Mouse (Mus musculus) heart, embryonic 12.5 days (tissue): ENCODE measurements around the gene Pias1. TPM values are rescaled to one million over a fixed set of nuclear protein-coding genes. Genes with fewer than 3 reads are reported as not detected.

Experiments used
- ATAC-seq: fragments of 200-750 bp; cut with Nextera tagmentation; 2 replicates; pipeline ENCODE4 v1.8.0; 2017; ENCODE audit warnings: moderate TSS enrichment, moderate library complexity; ENCODE audit not compliant: insufficient number of reproducible peaks, low FRiP score
- H3K27ac ChIP-seq: fragments of 300-500 bp; sonication (generic); 2 replicates; pipeline ENCODE4 v1.5.1; 2016; ENCODE audit warnings: mild to moderate bottlenecking, moderate library complexity; ENCODE audit not compliant: poor library complexity, severe bottlenecking
- H3K27me3 ChIP-seq: fragments of 300-500 bp; sonication (generic); replicated peaks from 2 replicates; pipeline ENCODE4 v1.6.1; 2016; ENCODE audit warnings: mild to moderate bottlenecking, moderate library complexity
- H3K36me3 ChIP-seq: fragments of 300-500 bp; sonication (generic); 2 replicates; pipeline ENCODE4 v1.6.1; 2016; ENCODE audit warnings: mild to moderate bottlenecking, moderate library complexity
- H3K4me1 ChIP-seq: fragments of 300-500 bp; sonication (generic); replicated peaks from 2 replicates; pipeline ENCODE4 v1.6.1; 2016; ENCODE audit warnings: mild to moderate bottlenecking
- H3K4me2 ChIP-seq: fragments of 300-500 bp; sonication (generic); 2 replicates; pipeline ENCODE4 v1.6.1; 2016; ENCODE audit warnings: mild to moderate bottlenecking, moderate library complexity
- H3K4me3 ChIP-seq: fragments of 300-500 bp; sonication (generic); 2 replicates; pipeline ENCODE4 v1.5.1; 2016; ENCODE audit warnings: mild to moderate bottlenecking
- H3K9ac ChIP-seq: fragments of 300-500 bp; sonication (generic); 2 replicates; pipeline ENCODE4 v1.6.1; 2016; ENCODE audit warnings: mild to moderate bottlenecking, moderate library complexity
- H3K9me3 ChIP-seq: fragments of 300-500 bp; sonication (generic); replicated peaks from 2 replicates; pipeline ENCODE4 v1.6.1; 2016; ENCODE audit warnings: mild to moderate bottlenecking, moderate library complexity
- WGBS: fragments of 180-500 bp; shearing (Covaris S2); methylation state at CpG from one replicate; pipeline ENCODE4 v1.1.7; 2016; 5-methylcytosine and 5-hydroxymethylcytosine counted together
- polyA plus RNA-seq: library from polyadenylated mRNA; unstranded; fragments of >200 nt; fragmentation: Nextera tagmentation; extraction: Ambion mirVana; gene quantifications from 2 replicates; pipeline ENCODE4 v1.2.1, GENCODE M21; 2016

Gene Pias1
- polyA plus RNA-seq: 42.9 TPM in 2 replicates

- H3K27ac ChIP-seq: no peak within 1 kb of the TSS
- no peaks in the 10 kb centered on the region for H3K9me3 ChIP-seq
- H3K4me1 ChIP-seq: no peaks in the 10 kb centered on the region
- ATAC-seq: no peak
- H3K27me3 ChIP-seq: no peaks in the 10 kb centered on the region
- no peak within 1 kb of the TSS for H3K4me3 ChIP-seq
- 74% methylated on average over 5 of the region's 5 CpGs for WGBS
- no peak within 1 kb of the TSS for H3K9ac ChIP-seq
- no peak within 1 kb of the TSS for H3K4me2 ChIP-seq
- no peaks in the 10 kb centered on the region for H3K36me3 ChIP-seq
Measured at GRCm38 (mm10) chr9:62987824-62988223, at the start of gene Pias1. Gene Pias1, minus strand, starts transcription at chr9:62987924.

- ATAC-seq: no peak
- no peaks in the 10 kb centered on the region for H3K9me3 ChIP-seq
- 82% methylated on average over 2 of the region's 2 CpGs for WGBS
- no peaks in the 10 kb centered on the region for H3K27me3 ChIP-seq
- no peak overlapping the region for H3K4me2 ChIP-seq
- H3K36me3 ChIP-seq: no peaks in the 10 kb centered on the region
- H3K4me3 ChIP-seq: no peak overlapping the region
- no peak overlapping the region for H3K9ac ChIP-seq
- H3K27ac ChIP-seq: no peak overlapping the region
- H3K4me1 ChIP-seq: no peaks in the 10 kb centered on the region
Measured at GRCm38 (mm10) chr9:63035431-63035830, 47.7 kb upstream of the Pias1 start.

- H3K4me1 ChIP-seq: no peaks in the 10 kb centered on the region
- no peak for ATAC-seq
- WGBS: 68% methylated on average over 13 of the region's 13 CpGs
- H3K27me3 ChIP-seq: no peaks in the 10 kb centered on the region
- no peaks in the 10 kb centered on the region for H3K9me3 ChIP-seq
- no peaks in the 10 kb centered on the region for H3K36me3 ChIP-seq
- H3K4me3 ChIP-seq: no peak overlapping the region
- H3K9ac ChIP-seq: no peak overlapping the region
- no peak overlapping the region for H3K27ac ChIP-seq
- no peak overlapping the region for H3K4me2 ChIP-seq
Measured at GRCm38 (mm10) chr9:63031011-63031782, 43.5 kb upstream of the Pias1 start.

- H3K36me3 ChIP-seq: no peaks in the 10 kb centered on the region
- 76% methylated on average over 1 of the region's 1 CpGs for WGBS
Measured at GRCm38 (mm10) chr9:63022486-63022885, 34.8 kb upstream of the Pias1 start.

DNA sequence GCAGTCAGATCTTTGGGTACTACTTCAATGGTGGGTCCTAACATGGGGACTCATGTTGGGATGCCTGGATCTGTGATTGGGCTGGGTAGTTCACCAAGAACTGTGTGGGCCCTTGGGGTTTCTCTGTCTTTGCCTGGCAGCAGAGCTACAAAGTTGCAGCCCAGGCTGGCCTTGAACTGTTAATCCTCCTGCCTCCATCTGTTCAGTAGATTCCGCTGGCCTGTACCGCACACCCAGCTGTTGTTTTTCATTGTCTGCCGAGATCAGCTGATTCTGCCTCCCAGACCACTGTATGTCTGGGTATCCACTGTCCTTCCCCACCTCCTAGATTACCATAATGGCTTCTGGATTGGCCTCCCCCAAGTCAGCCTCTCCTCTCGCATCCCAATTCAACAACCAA lies 19.6 kb upstream of the Pias1 start:
- peaks cover 3% of the 10 kb centered on the region; the same call in 1 of the 2 replicates for H3K9me3 ChIP-seq
- no peak for ATAC-seq
- WGBS: 83% methylated on average over 4 of the region's 4 CpGs
- H3K4me1 ChIP-seq: no peaks in the 10 kb centered on the region
- H3K4me2 ChIP-seq: no peak overlapping the region
- H3K36me3 ChIP-seq: no peaks in the 10 kb centered on the region
- H3K27me3 ChIP-seq: no peaks in the 10 kb centered on the region
- H3K4me3 ChIP-seq: no peak overlapping the region
- H3K9ac ChIP-seq: no peak overlapping the region
- H3K27ac ChIP-seq: no peak overlapping the region

More at GRCm38 (mm10) chr9:63022486-63022885, 34.8 kb upstream of the Pias1 start:
- Histone ChIP-seq H3K27me3 (no peaks in the 10 kb centered on the region), H3K27ac (no peak overlapping the region), H3K9me3 (peaks cover 3% of the 10 kb centered on the region; the same call in 1 of the 2 replicates), H3K4me3 (no peak overlapping the region), H3K9ac (no peak overlapping the region), H3K4me2 (no peak overlapping the region), H3K4me1 (no peaks in the 10 kb centered on the region)
- no peak for ATAC-seq

DNA sequence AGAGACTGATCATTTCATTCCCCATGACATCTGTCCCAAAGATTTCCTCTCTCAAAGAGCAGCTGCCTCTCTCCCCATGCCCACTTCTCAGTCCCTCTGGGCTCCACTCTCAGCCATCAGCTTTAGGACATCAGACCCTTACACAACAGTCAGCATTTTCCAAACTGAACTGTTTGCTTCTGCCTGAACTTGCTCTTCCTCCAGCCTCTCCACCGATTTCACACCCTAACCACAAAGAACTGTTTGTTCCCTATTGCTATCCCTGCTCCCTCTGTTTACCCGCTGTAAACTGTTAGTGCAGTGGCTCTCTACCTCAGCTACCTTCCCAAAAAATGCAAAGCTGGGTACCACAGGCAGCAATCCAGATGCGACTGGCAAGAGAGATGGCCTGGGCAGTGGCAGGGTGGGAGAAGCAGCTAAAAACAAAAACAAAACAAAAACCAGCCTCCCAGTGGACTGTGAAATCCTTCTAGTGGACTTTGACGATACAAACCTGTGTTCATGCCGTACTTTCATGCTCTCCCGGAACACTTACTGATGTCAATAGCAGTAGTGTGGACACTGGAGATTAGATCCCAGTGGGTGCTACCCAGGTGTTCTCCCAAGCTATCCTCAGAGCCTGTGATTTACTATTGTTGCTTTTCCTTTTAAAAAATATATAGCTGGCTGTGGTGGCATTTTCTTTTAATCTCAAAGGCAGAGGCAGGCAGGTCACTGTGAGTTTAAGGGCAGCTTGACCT lies 18.5 kb upstream of the Pias1 start:
- Histone ChIP-seq H3K27me3 (no peaks in the 10 kb centered on the region), H3K9ac (no peak overlapping the region), H3K4me1 (no peaks in the 10 kb centered on the region), H3K4me3 (no peak overlapping the region), H3K4me2 (no peak overlapping the region), H3K27ac (no peak overlapping the region), H3K36me3 (no peaks in the 10 kb centered on the region), H3K9me3 (peaks cover 3% of the 10 kb centered on the region; the same call in 1 of the 2 replicates)
- WGBS: 66% methylated on average over 6 of the region's 6 CpGs
- no peak for ATAC-seq

- Histone ChIP-seq H3K9ac (no peak overlapping the region), H3K9me3 (no peaks in the 10 kb centered on the region), H3K4me3 (no peak overlapping the region), H3K36me3 (no peaks in the 10 kb centered on the region), H3K4me1 (no peaks in the 10 kb centered on the region), H3K27ac (no peak overlapping the region), H3K27me3 (no peaks in the 10 kb centered on the region), H3K4me2 (no peak overlapping the region)
- no peak for ATAC-seq
- WGBS: 35% methylated on average over 3 of the region's 3 CpGs
Measured at GRCm38 (mm10) chr9:62998561-62998960, 10.8 kb upstream of the Pias1 start.

GRCm38 (mm10) chr9:62997626-62998025 lies 9.9 kb upstream of the Pias1 start:
- no peaks in the 10 kb centered on the region for H3K9me3 ChIP-seq
- WGBS: 87% methylated on average over 3 of the region's 3 CpGs
- no peak overlapping the region for H3K4me3 ChIP-seq
- H3K9ac ChIP-seq: no peak overlapping the region
- no peak overlapping the region for H3K4me2 ChIP-seq
- no peaks in the 10 kb centered on the region for H3K4me1 ChIP-seq
- ATAC-seq: no peak
- H3K36me3 ChIP-seq: no peaks in the 10 kb centered on the region
- H3K27ac ChIP-seq: no peak overlapping the region
- no peaks in the 10 kb centered on the region for H3K27me3 ChIP-seq

DNA sequence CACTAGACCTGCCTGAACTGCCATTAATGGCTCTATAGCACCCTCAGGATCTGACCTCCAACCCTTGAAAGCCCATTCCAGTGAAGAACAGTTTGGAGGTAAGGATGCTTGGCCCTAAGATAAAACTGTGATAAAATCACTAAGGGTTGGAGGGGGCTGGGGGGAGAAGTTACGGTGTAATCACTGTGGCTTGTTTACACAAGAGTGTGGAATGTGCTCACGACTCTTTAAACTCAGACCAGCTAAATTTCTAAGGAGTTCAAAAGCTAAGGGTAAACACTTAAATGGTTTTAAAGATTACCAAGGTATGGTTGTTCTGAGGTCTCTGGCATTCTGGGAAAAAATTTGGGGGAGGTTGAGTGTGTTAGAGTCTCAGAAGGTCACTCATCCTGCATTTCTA lies 7.5 kb upstream of the Pias1 start:
- no peaks in the 10 kb centered on the region for H3K36me3 ChIP-seq
- H3K4me3 ChIP-seq: no peak overlapping the region
- no peaks in the 10 kb centered on the region for H3K4me1 ChIP-seq
- H3K27ac ChIP-seq: no peak overlapping the region
- H3K27me3 ChIP-seq: no peaks in the 10 kb centered on the region
- ATAC-seq: no peak
- no peaks in the 10 kb centered on the region for H3K9me3 ChIP-seq
- H3K9ac ChIP-seq: no peak overlapping the region
- no peak overlapping the region for H3K4me2 ChIP-seq
- WGBS: 14% methylated on average over 2 of the region's 2 CpGs

DNA sequence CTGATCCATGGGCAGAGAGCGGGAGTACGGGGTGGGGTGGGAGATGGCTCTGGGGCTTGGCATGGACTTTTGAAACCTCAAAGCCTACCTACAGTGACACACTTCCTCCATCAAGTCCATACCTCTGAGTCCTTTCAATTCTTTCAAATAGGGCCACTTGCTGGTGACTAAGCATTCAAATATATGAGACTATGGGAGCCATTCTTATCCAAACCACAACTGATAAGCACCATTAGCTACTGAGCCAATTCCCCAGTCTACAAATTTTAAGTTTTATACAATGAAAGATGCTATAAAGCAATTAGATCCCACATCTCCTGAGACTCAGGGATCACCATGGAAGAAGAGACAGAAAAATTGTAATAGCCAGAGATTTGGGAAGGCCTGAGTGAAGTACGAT lies 2.4 kb upstream of the Pias1 start:
- no peak for ATAC-seq
- Histone ChIP-seq H3K9ac (no peak overlapping the region), H3K36me3 (no peaks in the 10 kb centered on the region), H3K9me3 (no peaks in the 10 kb centered on the region), H3K27ac (no peak overlapping the region), H3K27me3 (no peaks in the 10 kb centered on the region), H3K4me2 (no peak overlapping the region), H3K4me1 (no peaks in the 10 kb centered on the region), H3K4me3 (no peak overlapping the region)
- WGBS: 95% methylated on average over 3 of the region's 3 CpGs

- Histone ChIP-seq H3K27ac (peak overlapping the region; percentile 96), H3K9me3 (no peaks in the 10 kb centered on the region), H3K4me1 (peaks cover 18% of the 10 kb centered on the region), H3K9ac (peak overlapping the region; percentile 98), H3K4me3 (peak overlapping the region; percentile 98), H3K27me3 (no peaks in the 10 kb centered on the region), H3K4me2 (peak overlapping the region; percentile 94), H3K36me3 (no peaks in the 10 kb centered on the region)
- 0% methylated on average over 38 of the region's 38 CpGs for WGBS
- ATAC-seq: peak; percentile 97
Measured at GRCm38 (mm10) chr9:62980777-62981202, 6.9 kb downstream of the Pias1 start.
